Mouse (Mus musculus): Measurements from ENCODE around the gene Duxbl1. TPM values are rescaled to one million over a fixed set of nuclear protein-coding genes. Genes with fewer than 3 reads are reported as not detected.
"Not testable (repeated sequence)": the region's sequence is repeated elsewhere in the genome, so short reads cannot be mapped to it uniquely, and the experiment has no call there.

The Duxbl1 gene
- polyA plus RNA-seq (2012; rRNA removed) (6.8 and 8.0 TPM in 2 replicates), polyA plus RNA-seq (2014; fragmentation: Nextera tagmentation; extraction: Ambion mirVana) (0.63 and 1.6 TPM in 2 replicates)

DNA sequence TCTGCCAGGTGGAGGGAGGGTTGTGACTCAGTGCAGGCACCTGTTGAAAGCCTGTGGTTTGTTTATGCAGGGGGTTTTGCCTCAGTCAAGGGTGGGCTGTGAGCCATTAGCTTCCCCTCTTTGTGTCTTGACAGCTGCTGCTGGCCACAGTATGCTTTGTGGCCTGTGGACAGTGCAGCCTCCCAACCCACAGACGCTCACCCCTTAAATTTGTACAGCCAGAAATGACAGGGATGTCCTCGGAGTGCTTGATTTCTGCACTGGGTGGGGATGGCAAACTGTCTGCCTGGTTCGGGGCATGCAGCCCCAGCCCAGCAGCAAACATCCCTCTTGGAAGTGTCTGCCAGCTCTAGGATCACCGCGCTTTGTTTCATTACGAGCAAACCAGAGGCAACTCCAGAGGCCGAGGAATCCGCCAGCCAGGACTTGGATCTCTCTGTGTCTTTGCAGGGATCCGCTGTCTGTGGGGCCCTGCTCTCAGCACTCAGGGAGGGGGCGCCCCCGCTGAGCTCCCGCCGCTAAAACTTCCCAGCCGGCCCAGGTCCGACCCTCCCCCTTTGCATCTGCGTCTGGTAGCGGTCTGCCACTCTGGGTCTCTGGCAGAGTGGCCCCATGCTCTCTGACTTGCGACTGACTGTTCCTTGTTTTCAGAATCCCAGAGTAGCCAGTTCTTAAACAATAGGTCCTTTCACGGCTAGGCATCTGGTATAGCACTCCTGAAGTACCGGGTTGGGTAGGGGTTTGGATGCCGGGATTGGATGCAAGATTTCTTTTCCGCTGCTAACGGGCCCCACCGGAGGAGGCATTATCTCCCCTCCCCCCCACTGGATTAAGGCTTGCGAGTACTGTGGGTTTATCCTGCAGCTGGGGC is at the start of gene Duxbl1:
TSS of gene Duxbl1 (plus strand) at position 207 of the 871 bp plus-strand sequence.
- not testable (repeated sequence) for H3K9me3 ChIP-seq (ENCODE audit: control insufficient read depth, low read length); H3K36me3 ChIP-seq (ENCODE audit: control insufficient read depth, insufficient read depth, low read length); H3K9ac ChIP-seq (ENCODE audit: low read depth, low read length, severe bottlenecking); DNase-seq (ENCODE audit: low spot score); H3K4me1 ChIP-seq (ENCODE audit: control insufficient read depth, insufficient read depth, low read length); H3K27me3 ChIP-seq (ENCODE audit: control insufficient read depth, insufficient read depth, low read length)
- H3K4me3 ChIP-seq (replicated peaks; ENCODE audit: low read length): 0 out of 2 replicates have a peak within 1 kb of the TSS, but pooled peaks have one; percentile 8
- ATAC-seq (ENCODE audit: low FRiP score, low read depth): peak; percentile 89
- H3K27ac ChIP-seq (replicated peaks; ENCODE audit: low read depth, low read length): peak within 1 kb of the TSS; percentile 76
- H3K4me2 ChIP-seq (replicated peaks; ENCODE audit: low read depth, low read length, severe bottlenecking): peak within 1 kb of the TSS; percentile 35; the same call in 1 of the 2 replicates
- WGBS: no CpG with 5 or more reads among the region's 25 CpGs

DNA sequence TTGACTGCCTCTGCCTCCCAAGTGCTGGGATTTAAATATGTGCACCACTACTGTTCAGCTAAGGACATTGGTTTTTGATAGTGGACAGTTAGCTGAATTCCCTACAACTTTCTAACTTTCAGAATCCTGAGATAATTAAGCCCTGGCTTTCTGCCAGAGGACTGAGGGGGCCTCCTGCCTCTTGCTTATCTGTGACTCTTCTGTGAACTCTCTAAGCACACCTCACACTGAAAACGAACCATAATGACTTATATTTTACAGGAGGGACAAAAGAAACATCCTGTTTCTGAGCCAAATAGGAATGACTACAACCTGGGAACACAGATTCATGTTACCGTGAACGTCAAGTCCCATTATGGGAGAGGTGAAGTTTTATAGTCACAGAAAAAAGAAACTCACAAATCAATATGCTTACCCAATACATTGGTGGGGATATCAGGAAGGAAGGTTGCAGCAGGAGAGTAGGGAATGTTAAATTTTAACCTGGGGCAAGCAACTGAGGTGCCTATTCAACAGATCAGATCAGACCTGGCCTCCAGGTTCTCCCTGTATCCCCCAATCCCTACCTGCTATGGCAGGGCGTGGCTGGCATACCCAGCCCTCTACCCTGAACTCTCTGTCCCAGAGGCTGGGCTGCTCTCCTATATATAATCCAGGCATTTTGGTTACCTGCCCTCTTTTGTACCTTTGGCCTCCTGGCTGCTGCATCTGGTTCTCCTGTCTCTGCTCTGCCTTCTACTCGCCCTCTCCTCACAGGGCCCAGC is 41.3 kb upstream of the Duxbl1 start:
- not testable (repeated sequence) for H3K4me3 ChIP-seq (replicated peaks; ENCODE audit: low read length); H3K27me3 ChIP-seq (ENCODE audit: control insufficient read depth, insufficient read depth, low read length); H3K4me2 ChIP-seq (replicated peaks; ENCODE audit: low read depth, low read length, severe bottlenecking); H3K9ac ChIP-seq (ENCODE audit: low read depth, low read length, severe bottlenecking); H3K36me3 ChIP-seq (ENCODE audit: control insufficient read depth, insufficient read depth, low read length); DNase-seq (ENCODE audit: low spot score); ATAC-seq (ENCODE audit: low FRiP score, low read depth); H3K4me1 ChIP-seq (ENCODE audit: control insufficient read depth, insufficient read depth, low read length); H3K9me3 ChIP-seq (ENCODE audit: control insufficient read depth, low read length); H3K27ac ChIP-seq (replicated peaks; ENCODE audit: low read depth, low read length)
- WGBS: no CpG with 5 or more reads among the region's 5 CpGs

GRCm38 (mm10) chr14:25938004-25938403 is 40.4 kb upstream of the Duxbl1 start, which contains the start of gene Cphx1:
Gene Cphx1 (plus strand): TSS chr14:25938304.
- not testable (repeated sequence) for H3K36me3 ChIP-seq (ENCODE audit: control insufficient read depth, insufficient read depth, low read length); H3K4me2 ChIP-seq (replicated peaks; ENCODE audit: low read depth, low read length, severe bottlenecking); ATAC-seq (ENCODE audit: low FRiP score, low read depth); H3K9me3 ChIP-seq (ENCODE audit: control insufficient read depth, low read length); H3K27ac ChIP-seq (replicated peaks; ENCODE audit: low read depth, low read length); H3K27me3 ChIP-seq (ENCODE audit: control insufficient read depth, insufficient read depth, low read length); H3K4me1 ChIP-seq (ENCODE audit: control insufficient read depth, insufficient read depth, low read length); H3K9ac ChIP-seq (ENCODE audit: low read depth, low read length, severe bottlenecking); H3K4me3 ChIP-seq (replicated peaks; ENCODE audit: low read length); DNase-seq (ENCODE audit: low spot score)
- no CpG with 5 or more reads among the region's 8 CpGs for WGBS

GRCm38 (mm10) chr14:25957861-25958260 is 20.5 kb upstream of the Duxbl1 start:
- not testable (repeated sequence) for H3K9ac ChIP-seq (ENCODE audit: low read depth, low read length, severe bottlenecking); H3K27ac ChIP-seq (replicated peaks; ENCODE audit: low read depth, low read length); H3K4me1 ChIP-seq (ENCODE audit: control insufficient read depth, insufficient read depth, low read length); H3K4me3 ChIP-seq (replicated peaks; ENCODE audit: low read length); DNase-seq (ENCODE audit: low spot score); H3K4me2 ChIP-seq (replicated peaks; ENCODE audit: low read depth, low read length, severe bottlenecking); H3K27me3 ChIP-seq (ENCODE audit: control insufficient read depth, insufficient read depth, low read length); H3K9me3 ChIP-seq (ENCODE audit: control insufficient read depth, low read length); ATAC-seq (ENCODE audit: low FRiP score, low read depth); H3K36me3 ChIP-seq (ENCODE audit: control insufficient read depth, insufficient read depth, low read length)
- no CpG with 5 or more reads among the region's 3 CpGs for WGBS

- H3K4me1 ChIP-seq (ENCODE audit: control insufficient read depth, insufficient read depth, low read length); H3K9me3 ChIP-seq (ENCODE audit: control insufficient read depth, low read length); H3K36me3 ChIP-seq (ENCODE audit: control insufficient read depth, insufficient read depth, low read length); H3K27me3 ChIP-seq (ENCODE audit: control insufficient read depth, insufficient read depth, low read length); H3K9ac ChIP-seq (ENCODE audit: low read depth, low read length, severe bottlenecking): not testable (repeated sequence)
- WGBS: 3% methylated on average over 6 of the region's 13 CpGs
- ATAC-seq (ENCODE audit: low FRiP score, low read depth) (peak; percentile 39; the same call in 1 of the 2 replicates), DNase-seq (ENCODE audit: low spot score) (peak; percentile 2)
- Histone ChIP-seq H3K4me2 (replicated peaks; ENCODE audit: low read depth, low read length, severe bottlenecking) (peak overlapping the region; percentile 35; the same call in 1 of the 2 replicates), H3K4me3 (replicated peaks; ENCODE audit: low read length) (0 out of 2 replicates have a peak overlapping the region, but pooled peaks have one; percentile 8), H3K27ac (replicated peaks; ENCODE audit: low read depth, low read length) (peak overlapping the region; percentile 76)
These were observed 1.0 kb downstream of the Duxbl1 start for GRCm38 (mm10) chr14:25979242-25979941.

DNA sequence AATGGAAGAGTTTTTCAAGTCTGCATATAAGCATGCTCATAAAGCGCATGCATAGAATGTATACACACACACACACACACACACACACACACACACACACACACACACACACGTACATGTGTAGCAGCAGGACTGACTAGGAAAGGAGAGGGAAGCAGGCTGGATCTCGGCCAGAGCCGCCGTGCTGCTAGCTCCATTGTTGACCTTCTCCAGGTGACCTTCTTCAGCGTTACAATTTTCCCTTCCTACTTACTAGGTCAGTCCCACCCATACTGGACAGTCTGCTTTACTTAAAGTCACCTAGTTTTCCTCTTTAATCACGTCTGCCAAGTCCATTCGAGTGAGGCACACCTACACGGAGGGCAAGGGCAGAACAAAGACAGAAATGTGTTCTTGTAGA is 3.5 kb downstream of the Duxbl1 start:
- not testable (repeated sequence) for H3K36me3 ChIP-seq (ENCODE audit: control insufficient read depth, insufficient read depth, low read length); ATAC-seq (ENCODE audit: low FRiP score, low read depth)
- DNase-seq (ENCODE audit: low spot score): peak; percentile 1

DNA sequence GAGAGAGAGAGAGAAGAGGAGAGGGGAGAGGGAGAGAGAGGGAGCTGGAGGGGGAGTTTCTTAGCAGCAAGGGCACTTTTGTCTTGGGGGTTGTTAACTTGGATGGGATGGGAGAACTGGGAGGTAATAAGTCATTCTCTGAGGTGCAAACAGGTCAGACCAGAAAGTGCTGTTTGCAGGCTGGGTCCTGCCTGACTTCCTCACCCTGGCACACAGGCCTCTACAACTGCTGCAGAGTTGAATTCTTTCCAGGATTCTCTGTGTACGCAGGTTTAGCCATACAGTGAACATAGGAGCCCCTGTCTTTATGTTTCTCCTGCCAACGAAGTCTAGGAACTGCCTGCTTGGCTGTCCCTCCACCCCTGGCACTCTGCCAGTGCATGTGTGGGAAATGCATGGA is 29.1 kb downstream of the Duxbl1 start:
- not testable (repeated sequence) for DNase-seq (ENCODE audit: low spot score); H3K27me3 ChIP-seq (ENCODE audit: control insufficient read depth, insufficient read depth, low read length); H3K27ac ChIP-seq (replicated peaks; ENCODE audit: low read depth, low read length); H3K36me3 ChIP-seq (ENCODE audit: control insufficient read depth, insufficient read depth, low read length); H3K4me1 ChIP-seq (ENCODE audit: control insufficient read depth, insufficient read depth, low read length); ATAC-seq (ENCODE audit: low FRiP score, low read depth); H3K4me2 ChIP-seq (replicated peaks; ENCODE audit: low read depth, low read length, severe bottlenecking); H3K9ac ChIP-seq (ENCODE audit: low read depth, low read length, severe bottlenecking); H3K4me3 ChIP-seq (replicated peaks; ENCODE audit: low read length); H3K9me3 ChIP-seq (ENCODE audit: control insufficient read depth, low read length)
- no CpG with 5 or more reads among the region's 2 CpGs for WGBS

More for the DNA sequence above, 3.5 kb downstream of the Duxbl1 start:
- H3K27ac ChIP-seq (replicated peaks; ENCODE audit: low read depth, low read length); H3K4me3 ChIP-seq (replicated peaks; ENCODE audit: low read length); H3K4me1 ChIP-seq (ENCODE audit: control insufficient read depth, insufficient read depth, low read length); H3K9ac ChIP-seq (ENCODE audit: low read depth, low read length, severe bottlenecking); H3K27me3 ChIP-seq (ENCODE audit: control insufficient read depth, insufficient read depth, low read length); H3K4me2 ChIP-seq (replicated peaks; ENCODE audit: low read depth, low read length, severe bottlenecking); H3K9me3 ChIP-seq (ENCODE audit: control insufficient read depth, low read length): not testable (repeated sequence)
- WGBS: 67% methylated on average over 5 of the region's 9 CpGs
